Mouse (Mus musculus): ENCODE data around the gene Zeb2. TPM values are rescaled to one million over a fixed set of nuclear protein-coding genes. Genes with fewer than 3 reads are reported as not detected.
A peak's percentile ranks its signal among the peaks of the same experiment; 100 is the strongest.

Gene Zeb2
- polyA plus RNA-seq, 2 experiments: 5.7 to 9.9 TPM

DNA sequence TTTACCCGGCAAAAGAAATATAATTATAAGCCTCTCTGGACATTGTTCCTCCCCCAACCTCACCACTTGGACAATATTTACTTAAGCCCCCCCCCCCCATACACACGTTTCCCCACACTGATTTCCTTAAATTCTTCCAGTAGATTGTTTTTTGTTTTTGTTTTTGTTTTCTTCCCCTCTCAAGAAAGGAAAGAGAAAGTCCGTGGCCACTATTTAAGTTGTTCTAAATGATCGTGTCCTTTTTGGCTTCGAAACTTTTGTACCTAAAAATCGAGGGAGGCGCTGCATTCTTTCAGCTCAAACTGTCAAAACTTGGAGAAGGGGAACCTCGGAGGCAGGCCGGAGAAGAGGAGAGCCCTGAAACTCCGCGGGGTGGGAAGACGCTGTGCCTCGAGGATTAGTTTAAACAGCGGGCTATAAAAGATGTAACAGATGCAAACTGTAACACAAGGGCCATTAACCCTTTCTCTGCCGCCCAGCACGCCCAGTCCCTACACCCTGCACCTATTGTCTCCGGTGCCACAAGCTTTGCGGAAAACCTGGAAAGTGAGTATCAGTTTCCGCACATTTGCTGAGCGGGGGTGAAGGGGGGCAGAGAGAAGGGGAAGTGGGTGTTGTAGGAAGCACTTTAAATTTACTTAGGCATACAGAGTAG lies 6.3 kb downstream of the Zeb2 start:
- H3K9ac ChIP-seq (replicated peaks): peak overlapping the region; percentile 99
- no peaks in the 10 kb centered on the region for H3K9me3 ChIP-seq (ENCODE audit: control insufficient read depth, low read length)
- TF ChIP-seq CTCF (IDR thresholded peaks at IDR 0.05; ENCODE audit: low read depth): no peak
- no peak for TF ChIP-seq EP300 (IDR thresholded peaks at IDR 0.05; ENCODE audit: low read depth)
- peak overlapping the region; percentile 97 to 98 for H3K4me3 ChIP-seq (ENCODE audit: insufficient read depth in 1 of 2, low read depth in 2 of 2, low read length in 2 of 2)
- H3K4me2 ChIP-seq (ENCODE audit: low read depth): peak overlapping the region; percentile 100
- under 1% methylated on average over 20 of the region's 20 CpGs for WGBS (ENCODE audit: insufficient replicate concordance)
- no peak for DNase-seq (ENCODE audit: low read depth in 3 of 3, low spot score in 3 of 3)
- peaks cover 13 to 23% of the 10 kb centered on the region in 2 experiments for H3K4me1 ChIP-seq (replicated peaks; ENCODE audit: control insufficient read depth in 2 of 2, insufficient read depth in 2 of 2, low read length in 1 of 2)
- H3K27me3 ChIP-seq (ENCODE audit: control insufficient read depth, insufficient read depth, low read length): no peaks in the 10 kb centered on the region
- H3K27ac ChIP-seq: peak overlapping the region; percentile 89
- peak; percentile 5; the same call in 1 of the 2 replicates for ATAC-seq (ENCODE audit: insufficient read depth)
- no peaks in the 10 kb centered on the region; the same call in 1 of the 2 replicates for H3K36me3 ChIP-seq (replicated peaks; ENCODE audit: control insufficient read depth, insufficient read depth, low read depth)

- H3K4me1 ChIP-seq (replicated peaks; ENCODE audit: control insufficient read depth in 2 of 2, insufficient read depth in 2 of 2, low read length in 1 of 2): peaks cover 13 to 19% of the 10 kb centered on the region in 2 experiments
- H3K36me3 ChIP-seq (replicated peaks; ENCODE audit: control insufficient read depth, insufficient read depth, low read depth): no peaks in the 10 kb centered on the region; the same call in 1 of the 2 replicates
Measured at GRCm38 (mm10) chr2:45109951-45110756, 7.0 kb downstream of the Zeb2 start.

DNA sequence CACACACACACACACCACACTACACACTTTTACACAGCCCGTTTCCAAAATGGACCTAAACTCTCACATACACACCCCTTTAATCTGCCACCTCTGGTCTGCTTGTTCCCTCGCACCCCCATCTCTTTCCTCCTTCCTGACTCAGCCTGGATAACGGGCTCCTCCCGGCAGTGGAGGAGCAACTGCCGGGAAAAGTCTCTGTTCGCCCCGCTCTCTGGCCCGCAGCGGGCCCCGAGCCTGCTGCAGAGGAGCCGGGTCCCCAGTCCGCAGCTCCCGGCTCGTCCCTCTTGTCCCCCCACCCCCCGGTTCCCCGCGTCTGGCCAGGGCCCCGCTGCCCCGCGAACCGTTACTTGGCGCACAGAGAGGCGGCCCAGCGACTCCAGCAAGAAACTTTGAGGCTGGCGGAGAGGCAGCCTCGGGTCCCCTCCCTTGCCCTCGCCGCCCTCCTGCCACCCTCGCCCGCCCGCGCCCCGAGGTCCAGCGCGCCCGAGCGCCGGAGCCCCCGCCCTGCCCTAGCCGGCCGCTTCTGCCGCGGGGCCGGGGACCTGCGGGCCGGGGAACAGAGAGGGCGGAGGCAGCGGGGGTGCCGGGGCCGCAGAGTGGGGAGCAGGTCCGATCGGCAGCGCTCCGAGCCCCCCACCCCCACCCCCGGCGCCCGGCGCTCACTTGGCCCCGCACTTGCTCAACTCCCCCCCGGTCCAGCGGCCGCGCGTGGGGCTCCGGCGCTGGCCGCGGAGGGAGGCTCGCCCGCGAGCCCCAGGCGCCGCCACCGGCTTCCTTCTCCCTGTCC lies 7.8 kb downstream of the Zeb2 start:
- Histone ChIP-seq H3K4me2 (ENCODE audit: low read depth) (peak overlapping the region; percentile 100), H3K9ac (replicated peaks) (peak overlapping the region; percentile 99), H3K27me3 (ENCODE audit: control insufficient read depth, insufficient read depth, low read length) (no peaks in the 10 kb centered on the region), H3K9me3 (ENCODE audit: control insufficient read depth, low read length) (no peaks in the 10 kb centered on the region), H3K4me3 (ENCODE audit: insufficient read depth in 1 of 2, low read depth in 2 of 2, low read length in 2 of 2) (peak overlapping the region; percentile 97 to 98), H3K4me1 (replicated peaks; ENCODE audit: control insufficient read depth in 2 of 2, insufficient read depth in 2 of 2, low read length in 1 of 2) (peaks cover 10 to 21% of the 10 kb centered on the region in 2 experiments), H3K27ac (peak overlapping the region; percentile 89), H3K36me3 (replicated peaks; ENCODE audit: control insufficient read depth, insufficient read depth, low read depth) (no peaks in the 10 kb centered on the region; the same call in 1 of the 2 replicates)
- under 1% methylated on average over 73 of the region's 74 CpGs for WGBS (ENCODE audit: insufficient replicate concordance)
- DNase-seq (ENCODE audit: low read depth in 3 of 3, low spot score in 3 of 3): no peak
- peak; percentile 66 for ATAC-seq (ENCODE audit: insufficient read depth)
- TF ChIP-seq CTCF (IDR thresholded peaks at IDR 0.05; ENCODE audit: low read depth) (no peak), EP300 (IDR thresholded peaks at IDR 0.05; ENCODE audit: low read depth) (no peak)

More at GRCm38 (mm10) chr2:45109951-45110756, 7.0 kb downstream of the Zeb2 start:
- H3K27ac ChIP-seq: peak overlapping the region; percentile 89
- peak overlapping the region; percentile 97 to 98 for H3K4me3 ChIP-seq (ENCODE audit: insufficient read depth in 1 of 2, low read depth in 2 of 2, low read length in 2 of 2)
- peak overlapping the region; percentile 99 for H3K9ac ChIP-seq (replicated peaks)
- H3K9me3 ChIP-seq (ENCODE audit: control insufficient read depth, low read length): no peaks in the 10 kb centered on the region
- H3K27me3 ChIP-seq (ENCODE audit: control insufficient read depth, insufficient read depth, low read length): no peaks in the 10 kb centered on the region
- H3K4me2 ChIP-seq (ENCODE audit: low read depth): peak overlapping the region; percentile 100
- 1% methylated on average over 54 of the region's 54 CpGs for WGBS (ENCODE audit: insufficient replicate concordance)
- ATAC-seq (ENCODE audit: insufficient read depth): peak; percentile 73
- TF ChIP-seq EP300 (IDR thresholded peaks at IDR 0.05; ENCODE audit: low read depth) (no peak), CTCF (IDR thresholded peaks at IDR 0.05; ENCODE audit: low read depth) (no peak)
- DNase-seq (ENCODE audit: low read depth in 3 of 3, low spot score in 3 of 3): peak in 2 of 3 experiments; percentile 64 to 66

- WGBS (ENCODE audit: insufficient replicate concordance): under 1% methylated on average over 25 of the region's 25 CpGs
- H3K36me3 ChIP-seq (replicated peaks; ENCODE audit: control insufficient read depth, insufficient read depth, low read depth): no peaks in the 10 kb centered on the region; the same call in 1 of the 2 replicates
- H3K4me3 ChIP-seq (ENCODE audit: insufficient read depth in 1 of 2, low read depth in 2 of 2, low read length in 2 of 2): peak overlapping the region; percentile 97 to 98
- H3K4me2 ChIP-seq (ENCODE audit: low read depth): peak overlapping the region; percentile 100
- no peak for DNase-seq (ENCODE audit: low read depth in 3 of 3, low spot score in 3 of 3)
- TF ChIP-seq CTCF (IDR thresholded peaks at IDR 0.05; ENCODE audit: low read depth): no peak
- no peak for TF ChIP-seq EP300 (IDR thresholded peaks at IDR 0.05; ENCODE audit: low read depth)
- peak overlapping the region; percentile 89 for H3K27ac ChIP-seq
- H3K27me3 ChIP-seq (ENCODE audit: control insufficient read depth, insufficient read depth, low read length): no peaks in the 10 kb centered on the region
- H3K9ac ChIP-seq (replicated peaks): peak overlapping the region; percentile 99
- no peaks in the 10 kb centered on the region for H3K9me3 ChIP-seq (ENCODE audit: control insufficient read depth, low read length)
- H3K4me1 ChIP-seq (replicated peaks; ENCODE audit: control insufficient read depth in 2 of 2, insufficient read depth in 2 of 2, low read length in 1 of 2): peaks cover 12 to 24% of the 10 kb centered on the region in 2 experiments
- peak; percentile 52 for ATAC-seq (ENCODE audit: insufficient read depth)
Measured at GRCm38 (mm10) chr2:45108521-45109091, 8.6 kb downstream of the Zeb2 start.
